Mouse (Mus musculus): Measurements from ENCODE around the gene Cdyl. TPM values are rescaled to one million over a fixed set of nuclear protein-coding genes. Genes with fewer than 3 reads are reported as not detected.
A peak's percentile ranks its signal among the peaks of the same experiment; 100 is the strongest.

Cdyl gene
- polyA plus RNA-seq, 1 experiment from 2014 or later = 18.8 TPM

GRCm38 (mm10) chr13:35786726-35787399 lies 127.2 kb downstream of the Cdyl start:
- no peak overlapping the region for H3K4me2 ChIP-seq (replicated peaks)
- WGBS = 91% methylated on average over 6 of the region's 6 CpGs
- H3K4me3 ChIP-seq = no peak overlapping the region
- no peak for ATAC-seq (ENCODE audit: insufficient number of reproducible peaks, insufficient read depth, low FRiP score, low TSS enrichment)
- H3K27ac ChIP-seq = no peak overlapping the region
- H3K27me3 ChIP-seq = no peaks in the 10 kb centered on the region
- no peak overlapping the region for H3K9ac ChIP-seq
- H3K4me1 ChIP-seq = peaks cover 7% of the 10 kb centered on the region; the same call in 1 of the 2 replicates
- no peaks in the 10 kb centered on the region for H3K36me3 ChIP-seq
- H3K9me3 ChIP-seq = no peaks in the 10 kb centered on the region

- Histone ChIP-seq H3K36me3 (no peaks in the 10 kb centered on the region), H3K27me3 (no peaks in the 10 kb centered on the region), H3K4me2 (replicated peaks) (no peak overlapping the region), H3K4me1 (peaks cover 15% of the 10 kb centered on the region; the same call in 1 of the 2 replicates), H3K4me3 (no peak overlapping the region), H3K27ac (no peak overlapping the region), H3K9me3 (no peaks in the 10 kb centered on the region), H3K9ac (no peak overlapping the region)
- 82% methylated on average over 4 of the region's 4 CpGs for WGBS
- ATAC-seq (ENCODE audit: insufficient number of reproducible peaks, insufficient read depth, low FRiP score, low TSS enrichment) = no peak
Observed at GRCm38 (mm10) chr13:35789577-35789976, 129.9 kb downstream of the Cdyl start.

GRCm38 (mm10) chr13:35790431-35790830 lies 130.8 kb downstream of the Cdyl start:
- Histone ChIP-seq H3K4me1 (peaks cover 18% of the 10 kb centered on the region; the same call in 1 of the 2 replicates), H3K27me3 (no peaks in the 10 kb centered on the region), H3K4me3 (no peak overlapping the region), H3K9me3 (no peaks in the 10 kb centered on the region), H3K4me2 (replicated peaks) (no peak overlapping the region), H3K27ac (no peak overlapping the region), H3K36me3 (no peaks in the 10 kb centered on the region), H3K9ac (no peak overlapping the region)
- WGBS = 73% methylated on average over 4 of the region's 4 CpGs
- no peak for ATAC-seq (ENCODE audit: insufficient number of reproducible peaks, insufficient read depth, low FRiP score, low TSS enrichment)

- no peak overlapping the region for H3K27ac ChIP-seq
- WGBS = 56% methylated on average over 7 of the region's 7 CpGs
- peaks cover 18% of the 10 kb centered on the region; the same call in 1 of the 2 replicates for H3K4me1 ChIP-seq
- no peak overlapping the region for H3K4me3 ChIP-seq
- no peak overlapping the region for H3K4me2 ChIP-seq (replicated peaks)
- no peak overlapping the region for H3K9ac ChIP-seq
- H3K27me3 ChIP-seq = no peaks in the 10 kb centered on the region
- H3K9me3 ChIP-seq = no peaks in the 10 kb centered on the region
- no peaks in the 10 kb centered on the region for H3K36me3 ChIP-seq
- no peak for ATAC-seq (ENCODE audit: insufficient number of reproducible peaks, insufficient read depth, low FRiP score, low TSS enrichment)
Observed at GRCm38 (mm10) chr13:35794309-35794708, 134.7 kb downstream of the Cdyl start.

GRCm38 (mm10) chr13:35794774-35795173 lies 135.1 kb downstream of the Cdyl start:
- no peaks in the 10 kb centered on the region for H3K36me3 ChIP-seq
- H3K27ac ChIP-seq = no peak overlapping the region
- no peak overlapping the region for H3K4me3 ChIP-seq
- no peak overlapping the region for H3K9ac ChIP-seq
- H3K9me3 ChIP-seq = no peaks in the 10 kb centered on the region
- ATAC-seq (ENCODE audit: insufficient number of reproducible peaks, insufficient read depth, low FRiP score, low TSS enrichment) = no peak
- 87% methylated on average over 4 of the region's 4 CpGs for WGBS
- peaks cover 18% of the 10 kb centered on the region; the same call in 1 of the 2 replicates for H3K4me1 ChIP-seq
- no peaks in the 10 kb centered on the region for H3K27me3 ChIP-seq
- H3K4me2 ChIP-seq (replicated peaks) = no peak overlapping the region

- Histone ChIP-seq H3K27me3 (no peaks in the 10 kb centered on the region), H3K4me3 (no peak overlapping the region), H3K4me1 (0 out of 2 replicates have a peak, but pooled peaks cover 10% of the 10 kb centered on the region), H3K4me2 (replicated peaks) (no peak overlapping the region), H3K9me3 (no peaks in the 10 kb centered on the region), H3K9ac (no peak overlapping the region), H3K27ac (no peak overlapping the region), H3K36me3 (no peaks in the 10 kb centered on the region)
- 81% methylated on average over 2 of the region's 2 CpGs for WGBS
- ATAC-seq (ENCODE audit: insufficient number of reproducible peaks, insufficient read depth, low FRiP score, low TSS enrichment) = no peak
Observed at GRCm38 (mm10) chr13:35795887-35796286, 136.3 kb downstream of the Cdyl start.

- no peaks in the 10 kb centered on the region for H3K27me3 ChIP-seq
- no peak overlapping the region for H3K4me3 ChIP-seq
- no peak overlapping the region for H3K4me2 ChIP-seq (replicated peaks)
- H3K4me1 ChIP-seq = 0 out of 2 replicates have a peak, but pooled peaks cover 10% of the 10 kb centered on the region
- no peaks in the 10 kb centered on the region for H3K36me3 ChIP-seq
- H3K9ac ChIP-seq = no peak overlapping the region
- WGBS = 47% methylated on average over 4 of the region's 4 CpGs
- H3K27ac ChIP-seq = no peak overlapping the region
- no peaks in the 10 kb centered on the region for H3K9me3 ChIP-seq
- ATAC-seq (ENCODE audit: insufficient number of reproducible peaks, insufficient read depth, low FRiP score, low TSS enrichment) = no peak
Observed at GRCm38 (mm10) chr13:35796352-35796751, 136.7 kb downstream of the Cdyl start.

- Histone ChIP-seq H3K27ac (no peak overlapping the region), H3K4me3 (no peak overlapping the region), H3K9me3 (no peaks in the 10 kb centered on the region), H3K36me3 (no peaks in the 10 kb centered on the region), H3K27me3 (no peaks in the 10 kb centered on the region), H3K4me1 (0 out of 2 replicates have a peak, but pooled peaks cover 10% of the 10 kb centered on the region), H3K4me2 (replicated peaks) (no peak overlapping the region), H3K9ac (no peak overlapping the region)
- WGBS = 88% methylated on average over 13 of the region's 13 CpGs
- ATAC-seq (ENCODE audit: insufficient number of reproducible peaks, insufficient read depth, low FRiP score, low TSS enrichment) = peak; percentile 69
Observed at GRCm38 (mm10) chr13:35797811-35798522, 138.3 kb downstream of the Cdyl start.

- no peaks in the 10 kb centered on the region for H3K9me3 ChIP-seq
- no peak overlapping the region for H3K4me3 ChIP-seq
- H3K4me2 ChIP-seq (replicated peaks) = no peak overlapping the region
- no peaks in the 10 kb centered on the region for H3K36me3 ChIP-seq
- no peak overlapping the region for H3K9ac ChIP-seq
- H3K4me1 ChIP-seq = 0 out of 2 replicates have a peak, but pooled peaks cover 10% of the 10 kb centered on the region
- H3K27ac ChIP-seq = no peak overlapping the region
- 71% methylated on average over 9 of the region's 9 CpGs for WGBS
- no peaks in the 10 kb centered on the region for H3K27me3 ChIP-seq
- ATAC-seq (ENCODE audit: insufficient number of reproducible peaks, insufficient read depth, low FRiP score, low TSS enrichment) = no peak
Observed at GRCm38 (mm10) chr13:35798645-35799044, 139.0 kb downstream of the Cdyl start.

GRCm38 (mm10) chr13:35800270-35800669 lies 140.6 kb downstream of the Cdyl start:
- 83% methylated on average over 7 of the region's 7 CpGs for WGBS
- ATAC-seq (ENCODE audit: insufficient number of reproducible peaks, insufficient read depth, low FRiP score, low TSS enrichment) = no peak
- H3K4me2 ChIP-seq (replicated peaks) = no peak overlapping the region

GRCm38 (mm10) chr13:35805727-35806126 lies 146.1 kb downstream of the Cdyl start:
- H3K27ac ChIP-seq = peak overlapping the region; percentile 87
- H3K4me1 ChIP-seq = peaks cover 19% of the 10 kb centered on the region
- no peaks in the 10 kb centered on the region for H3K9me3 ChIP-seq
- peak overlapping the region; percentile 23; the same call in 1 of the 2 replicates for H3K4me2 ChIP-seq (replicated peaks)
- H3K36me3 ChIP-seq = no peaks in the 10 kb centered on the region
- H3K9ac ChIP-seq = no peak overlapping the region
- no peaks in the 10 kb centered on the region for H3K27me3 ChIP-seq
- 26% methylated on average over 3 of the region's 3 CpGs for WGBS
- no peak overlapping the region for H3K4me3 ChIP-seq
- 0 out of 2 replicates have a peak, but pooled peaks have one; percentile 60 for ATAC-seq (ENCODE audit: insufficient number of reproducible peaks, insufficient read depth, low FRiP score, low TSS enrichment)

More at GRCm38 (mm10) chr13:35800270-35800669, 140.6 kb downstream of the Cdyl start:
- H3K36me3 ChIP-seq = no peaks in the 10 kb centered on the region
- no peaks in the 10 kb centered on the region for H3K27me3 ChIP-seq
- H3K4me3 ChIP-seq = no peak overlapping the region
- H3K27ac ChIP-seq = no peak overlapping the region
- peaks cover 3% of the 10 kb centered on the region; the same call in 1 of the 2 replicates for H3K4me1 ChIP-seq
- H3K9me3 ChIP-seq = no peaks in the 10 kb centered on the region
- H3K9ac ChIP-seq = no peak overlapping the region

GRCm38 (mm10) chr13:35806165-35806564 lies 146.5 kb downstream of the Cdyl start:
- Histone ChIP-seq H3K27ac (peak overlapping the region; percentile 87), H3K4me2 (replicated peaks) (no peak overlapping the region), H3K9me3 (no peaks in the 10 kb centered on the region), H3K9ac (no peak overlapping the region), H3K4me1 (peaks cover 19% of the 10 kb centered on the region), H3K36me3 (no peaks in the 10 kb centered on the region), H3K4me3 (no peak overlapping the region), H3K27me3 (no peaks in the 10 kb centered on the region)
- WGBS = 52% methylated on average over 7 of the region's 7 CpGs
- ATAC-seq (ENCODE audit: insufficient number of reproducible peaks, insufficient read depth, low FRiP score, low TSS enrichment) = no peak
